Mouse (Mus musculus): ENCODE data around the gene Kap. TPM values are rescaled to one million over a fixed set of nuclear protein-coding genes. Genes with fewer than 3 reads are reported as not detected.
"Not testable (repeated sequence)": the region's sequence is repeated elsewhere in the genome, so short reads cannot be mapped to it uniquely, and the experiment has no call there.

Gene Kap
- total RNA-seq (2021) = 0.94 TPM in 1 of 2 replicates, not detected in the other
- long read RNA-seq, experiment 1 = 0 reads
- long read RNA-seq, experiment 2 = 0 reads

DNA sequence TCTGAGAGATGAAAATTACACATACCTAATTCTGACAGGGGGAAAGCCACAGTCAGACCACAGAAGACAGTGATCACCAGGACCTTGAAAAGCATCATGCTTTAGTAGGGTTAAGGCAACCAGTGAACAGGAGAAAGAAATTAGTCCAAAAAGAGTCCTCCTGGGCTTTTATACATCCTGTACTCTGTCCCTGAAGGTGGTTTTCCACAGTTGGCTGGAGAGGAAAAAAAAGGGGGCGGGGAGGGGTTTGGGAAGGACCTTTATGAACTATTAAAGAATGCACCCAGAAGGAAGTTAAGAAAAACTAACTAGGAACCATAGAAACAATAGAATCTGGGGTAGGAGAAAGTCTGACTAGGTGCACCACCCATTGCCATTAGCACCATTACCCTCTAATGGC, at the start of gene Kap:
Gene Kap (minus strand): TSS at position 237 of the 400 bp plus-strand sequence.
- DNase-seq = no peak

DNA sequence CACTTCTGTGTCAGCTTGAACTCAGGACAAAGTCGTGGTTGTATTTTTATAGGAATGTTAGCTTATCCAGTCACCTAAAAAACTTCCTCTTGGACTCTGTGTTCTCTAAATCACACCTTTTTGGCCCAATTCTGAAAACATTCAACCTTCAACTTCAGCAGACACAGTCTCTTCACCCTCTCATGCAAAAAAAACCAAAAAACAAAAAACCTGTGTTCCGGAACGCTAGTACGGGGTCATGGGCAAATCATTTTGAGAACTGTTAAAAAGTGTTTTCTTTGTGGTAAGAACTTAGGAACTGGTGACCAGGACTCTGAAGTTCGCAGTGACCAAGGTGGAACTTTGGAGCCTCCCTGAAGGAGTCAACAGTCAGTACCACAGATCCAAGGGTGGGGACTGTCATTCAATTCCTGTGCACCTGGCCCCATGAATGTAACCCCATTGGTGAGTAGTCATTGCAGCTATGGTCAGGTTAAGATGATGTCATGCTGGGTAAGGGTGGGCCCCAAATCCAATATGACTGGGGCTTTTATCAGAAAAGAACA, 32.4 kb upstream of the Kap start:
- no peak for DNase-seq

DNA sequence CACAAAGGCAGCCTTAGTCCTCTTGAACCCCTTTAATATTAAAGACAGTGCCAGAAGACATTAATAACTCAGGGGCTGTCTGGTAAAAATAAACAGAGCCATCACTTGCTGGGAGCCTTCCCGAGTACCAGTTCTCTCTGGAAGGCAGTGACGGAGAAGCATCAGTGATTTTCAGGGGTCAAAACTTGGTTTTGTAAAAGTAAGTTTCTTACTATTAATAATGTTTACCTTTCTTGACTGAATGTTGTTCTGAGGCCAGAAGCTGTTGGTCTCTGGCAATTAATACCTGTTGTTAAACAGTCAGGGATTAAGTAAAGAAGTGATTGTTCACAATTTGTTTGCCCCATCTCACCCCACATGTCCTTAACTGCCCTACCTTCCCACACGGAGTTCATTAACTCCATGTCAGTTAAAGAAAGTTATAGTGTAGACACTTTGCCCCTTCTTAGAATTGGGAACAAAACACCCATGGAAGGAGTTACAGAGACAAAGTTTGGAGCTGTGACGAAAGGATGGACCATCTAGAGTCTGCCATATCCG, 30.0 kb upstream of the Kap start:
- DNase-seq = no peak

DNA sequence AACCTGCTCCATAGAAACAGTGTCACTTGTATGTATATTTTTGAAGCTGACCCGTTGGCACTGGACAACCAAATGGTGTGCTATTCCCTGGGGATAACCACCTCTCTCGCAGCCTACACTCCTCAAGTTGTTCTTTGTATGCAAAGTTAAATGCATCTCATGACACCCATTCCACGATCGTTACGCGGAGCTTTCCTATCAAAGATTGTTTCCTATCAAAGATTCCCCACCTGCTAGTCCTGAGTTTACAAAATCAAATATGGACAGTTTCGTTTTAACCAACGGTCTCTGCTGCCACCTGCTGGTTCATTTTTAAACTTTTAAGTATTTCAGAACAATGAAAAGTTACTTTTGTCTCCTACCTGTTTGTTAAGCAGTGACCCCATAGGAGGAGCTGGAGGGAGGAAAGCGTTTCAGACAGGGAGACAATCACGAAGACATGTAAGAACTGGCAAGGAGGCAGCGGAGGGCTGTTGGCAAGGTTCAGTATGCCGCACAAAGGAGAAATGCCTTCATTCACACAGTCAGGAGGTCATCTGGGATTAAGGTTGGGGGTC, 22.4 kb upstream of the Kap start:
- DNase-seq = peak; percentile 34

DNA sequence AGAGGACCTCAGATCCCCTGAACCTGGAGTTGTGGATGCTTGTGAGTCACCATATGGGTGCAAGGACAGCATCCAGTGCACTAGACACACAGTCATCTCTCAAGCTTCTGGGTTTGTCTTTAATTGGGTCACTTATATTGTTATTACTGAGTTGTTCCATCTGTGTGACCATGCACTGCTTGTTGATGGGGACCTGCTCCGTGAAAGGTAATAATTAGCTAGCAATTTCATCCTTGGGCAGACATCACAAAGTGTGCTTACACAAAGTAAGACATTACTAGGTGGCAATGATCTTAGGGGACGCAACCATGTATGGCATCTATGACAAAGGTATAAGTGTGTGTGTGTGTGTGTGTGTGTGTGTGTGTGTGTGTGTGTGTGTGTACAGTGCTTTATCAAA, 19.1 kb upstream of the Kap start:
- DNase-seq = no peak

DNA sequence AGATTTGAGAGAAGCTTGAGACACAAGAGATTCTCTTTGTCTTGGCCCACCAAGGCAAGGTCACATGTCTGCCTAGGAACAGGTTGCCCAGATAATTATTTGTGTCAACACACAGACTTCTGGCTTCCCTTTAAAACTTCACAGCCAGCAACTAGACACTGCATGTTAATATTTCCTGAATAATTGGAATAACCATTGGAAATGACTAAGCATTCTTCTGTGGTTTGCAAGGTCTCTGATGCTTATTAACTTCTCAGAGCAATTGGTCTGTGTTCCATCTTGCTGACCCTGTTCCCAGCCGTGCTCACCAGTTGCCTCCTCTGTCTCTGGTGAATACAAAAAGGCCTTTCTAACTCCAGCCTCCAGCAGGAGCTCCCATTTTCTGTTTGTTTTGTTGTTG, 17.6 kb upstream of the Kap start:
- DNase-seq = no peak

DNA sequence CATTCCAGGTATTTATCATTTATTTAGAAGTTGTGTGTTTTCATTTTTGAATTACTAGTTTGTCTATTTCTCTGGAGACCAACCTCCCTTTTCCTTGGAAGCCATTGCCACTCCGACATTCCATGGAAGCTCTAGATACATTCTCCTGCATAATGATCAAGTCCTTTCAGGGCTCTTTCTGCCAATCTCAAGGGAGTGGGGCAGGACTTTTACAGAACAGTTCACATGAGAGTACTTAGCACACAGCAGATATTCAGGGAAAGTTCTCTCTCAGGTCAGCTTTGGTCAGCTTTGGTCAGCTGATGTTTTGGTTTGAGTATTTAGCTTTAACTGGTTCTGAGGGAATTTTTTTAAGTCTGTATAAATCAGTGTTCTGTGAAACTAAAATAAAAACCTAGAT, 14.8 kb upstream of the Kap start:
- DNase-seq = no peak

DNA sequence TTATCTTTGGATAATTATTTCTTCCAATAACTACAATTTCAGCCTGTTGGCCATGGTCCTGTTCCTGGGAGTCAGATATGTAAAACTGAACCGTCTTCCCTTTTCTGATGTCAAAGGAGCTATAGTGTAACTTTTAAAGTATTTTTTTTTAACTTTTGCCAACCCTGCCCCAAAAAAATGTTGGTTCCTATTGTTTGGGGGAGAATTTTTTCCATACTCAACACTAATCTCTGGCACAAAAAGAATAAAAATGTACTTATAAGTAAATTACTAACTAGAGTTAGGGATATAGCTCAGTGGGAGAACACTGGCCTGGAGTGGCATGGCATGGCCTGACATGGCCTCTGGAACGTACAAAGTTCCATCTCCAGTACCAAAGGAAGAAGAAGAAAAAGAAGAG, 2.3 kb upstream of the Kap start:
- no peak for DNase-seq

DNA sequence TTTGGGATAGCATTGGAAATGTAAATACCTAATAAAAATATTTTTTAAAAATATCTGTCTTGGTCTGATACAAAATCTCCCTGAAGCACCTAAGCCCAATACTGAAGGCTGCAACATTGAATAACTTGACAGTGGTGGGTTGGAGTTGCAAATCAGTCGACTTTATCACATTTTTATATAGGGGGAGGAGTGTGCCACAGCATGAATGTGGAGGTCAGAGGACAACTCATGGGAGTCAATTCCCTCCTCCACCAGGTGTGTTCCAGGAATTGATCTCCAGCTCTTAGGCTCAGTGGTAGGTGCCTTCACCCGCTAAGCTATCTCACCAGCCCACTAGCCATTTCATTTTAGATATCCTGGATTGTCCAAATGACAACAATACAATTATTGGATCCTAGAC, 4.2 kb downstream of the Kap start:
- no peak for DNase-seq

DNA sequence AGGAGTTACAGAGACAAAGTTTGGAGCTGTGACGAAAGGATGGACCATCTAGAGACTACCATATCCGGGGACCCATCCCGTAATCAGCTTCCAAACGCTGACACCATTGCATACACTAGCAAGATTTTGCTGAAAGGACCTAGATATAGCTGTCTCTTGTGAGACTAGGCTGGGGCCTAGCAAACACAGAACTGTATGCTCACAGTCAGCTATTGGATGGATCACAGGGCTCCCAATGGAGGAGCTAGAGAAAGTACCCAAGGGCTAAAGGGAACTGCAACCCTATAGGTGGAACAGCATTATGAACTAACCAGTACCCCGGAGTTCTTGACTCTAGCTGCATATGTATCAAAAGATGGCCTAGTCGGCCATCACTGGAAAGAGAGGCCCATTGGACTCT, 4.7 kb downstream of the Kap start:
- not testable (repeated sequence) for DNase-seq

DNA sequence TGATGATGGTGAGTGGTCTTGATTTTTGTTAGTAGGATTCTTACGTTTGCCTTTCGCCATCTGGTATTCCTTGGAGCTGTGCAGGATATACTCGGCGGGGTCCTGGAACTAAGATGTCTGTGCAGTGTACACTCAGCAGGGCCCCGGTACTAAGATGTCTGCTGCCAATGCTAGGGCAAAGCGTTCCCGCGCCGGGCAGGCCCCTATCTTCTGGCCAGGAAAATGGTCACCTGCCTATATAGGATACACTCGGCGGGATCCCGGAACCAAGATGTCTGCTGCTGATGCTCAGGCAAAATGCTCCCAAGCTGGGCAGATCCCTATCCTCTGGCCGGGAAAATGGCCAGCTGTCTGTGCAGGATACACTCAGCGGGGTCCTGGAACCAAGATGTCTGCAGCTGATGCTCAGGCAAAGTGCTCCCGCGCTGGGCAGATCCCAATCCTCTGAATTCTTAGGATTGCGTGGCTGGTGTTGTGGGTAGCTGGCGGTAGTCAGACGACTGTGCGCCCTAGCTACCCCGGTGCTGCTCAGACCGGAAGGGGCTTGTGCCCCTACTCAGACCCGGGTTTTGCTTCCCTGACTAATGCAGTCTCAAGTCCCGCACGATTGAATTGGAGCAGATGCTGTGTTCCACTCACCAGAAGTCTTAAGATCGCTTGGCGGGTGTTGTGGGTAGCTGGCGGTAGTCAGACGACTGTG, 15.1 kb downstream of the Kap start:
- not testable (repeated sequence) for DNase-seq

DNA sequence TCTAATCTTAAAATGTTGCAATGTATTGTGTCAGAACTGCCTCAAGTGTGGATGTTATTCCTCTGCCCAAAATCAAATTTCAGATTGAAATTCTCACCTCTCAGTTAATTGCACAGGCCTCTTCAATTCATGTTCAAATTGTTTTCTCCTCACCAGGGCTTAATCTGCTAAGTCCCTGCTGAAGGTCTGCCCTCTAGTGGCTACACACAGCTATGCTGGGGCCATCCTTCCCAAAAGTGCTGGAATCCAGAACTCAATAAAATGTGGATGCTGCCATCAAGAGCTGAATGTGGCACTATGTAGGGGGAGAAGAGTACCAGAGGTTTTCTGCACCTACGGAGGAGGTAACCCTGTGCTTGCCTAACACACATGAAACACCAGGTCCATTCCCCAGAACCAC, 41.2 kb downstream of the Kap start:
- DNase-seq = peak; percentile 3

Other genes with a start within 250 kb of the Kap start
- gene Etv6, start 181.9 kb upstream of the Kap start, total RNA-seq (2021) = 35.7 and 38.2 TPM in 2 replicates

Measured in adrenal gland, postnatal 14 days (tissue).